Mouse (Mus musculus) retina, adult 2 months (tissue): ENCODE results near the gene Zfp771.

Experiments
- DNase-seq: peaks from one replicate; pipeline ENCODE4 v3.0.0-alpha.2; 2012; ENCODE audit warnings: low read depth, low spot score

Zfp771 gene

DNA sequence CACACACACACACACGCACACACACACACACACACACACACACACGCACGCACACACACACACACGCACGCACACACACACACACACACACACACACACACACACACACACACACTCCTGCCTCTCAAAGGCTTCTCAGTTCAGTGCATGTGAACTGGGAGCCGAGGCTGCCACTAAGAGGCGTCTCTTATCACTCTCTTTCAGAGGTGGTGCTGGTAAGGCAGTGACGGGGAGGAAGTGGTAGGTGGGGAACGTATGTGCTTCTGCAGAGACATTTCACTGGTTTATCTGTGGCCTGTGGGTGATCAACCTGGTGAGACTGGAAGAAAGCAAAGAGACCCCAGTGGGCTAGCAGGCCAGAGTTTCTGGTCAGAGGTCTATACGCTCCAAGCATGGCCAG lies 41.1 kb downstream of the Zfp771 start:
- DNase-seq, result no peak

GRCm38 (mm10) chr7:127287940-127288339 lies 43.9 kb downstream of the Zfp771 start:
- DNase-seq, result no peak

DNA sequence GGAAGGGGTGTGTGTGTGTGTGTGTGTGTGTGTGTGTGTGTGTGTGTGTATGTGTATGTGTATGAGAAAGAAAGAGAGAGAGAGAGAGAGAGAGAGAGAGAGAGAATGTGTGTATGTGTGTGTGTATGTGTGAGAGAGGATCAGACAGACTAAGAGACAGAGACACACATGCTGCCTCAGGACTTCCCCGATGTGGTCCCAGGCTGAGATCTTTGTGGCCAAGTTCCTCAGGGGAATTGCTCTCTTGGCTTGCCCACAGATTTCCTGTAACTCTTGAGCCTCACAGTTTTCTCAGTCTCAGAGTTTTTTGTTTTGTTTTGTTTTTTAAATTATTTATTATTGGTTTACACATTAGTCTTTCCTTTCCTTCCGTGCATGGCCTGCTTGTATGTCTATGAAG lies 45.2 kb downstream of the Zfp771 start:
- no peak for DNase-seq

DNA sequence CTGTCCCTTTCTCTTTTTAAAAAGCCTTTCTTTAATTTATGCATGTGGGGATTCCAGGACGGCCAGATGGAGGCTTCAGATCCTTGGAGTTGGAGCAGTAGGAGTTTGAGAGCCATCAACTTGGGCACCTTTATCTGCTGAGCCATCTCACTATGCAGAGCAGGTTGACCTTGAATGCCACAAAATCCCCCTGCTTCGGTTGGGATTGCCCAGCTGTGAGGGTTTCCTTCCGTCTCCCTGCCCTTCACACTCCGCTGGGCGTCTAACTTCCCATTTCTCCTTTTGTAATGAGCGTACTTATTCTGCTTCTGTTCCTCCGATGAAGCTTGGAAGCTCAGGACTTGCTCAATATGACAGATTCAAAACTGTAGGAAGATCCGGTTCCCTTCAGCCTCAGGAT lies 46.1 kb downstream of the Zfp771 start:
- DNase-seq, result no peak

DNA sequence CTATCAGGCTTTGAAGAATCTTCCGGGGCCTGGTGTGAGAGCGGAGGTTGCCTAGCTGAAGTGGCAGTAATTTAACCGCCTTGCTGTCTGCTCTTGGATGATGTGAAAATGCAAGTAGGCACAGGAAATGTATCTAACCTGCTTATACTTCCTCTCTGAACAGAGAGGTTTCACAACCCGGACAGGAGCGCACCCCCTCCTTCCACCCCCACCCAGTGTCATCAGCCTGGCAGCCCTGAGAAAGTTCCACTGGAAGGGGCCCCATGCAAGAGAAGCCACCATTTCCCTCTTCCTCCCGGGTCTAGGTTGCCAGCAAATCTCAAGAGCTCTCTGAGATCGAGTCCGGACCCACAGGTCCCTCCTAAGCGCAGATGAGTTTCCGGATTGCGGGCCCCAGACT lies 52.0 kb downstream of the Zfp771 start, which contains the start of gene Itgal:
TSS of gene Itgal (plus strand) at position 163 of the 400 bp plus-strand sequence.
- no peak for DNase-seq

DNA sequence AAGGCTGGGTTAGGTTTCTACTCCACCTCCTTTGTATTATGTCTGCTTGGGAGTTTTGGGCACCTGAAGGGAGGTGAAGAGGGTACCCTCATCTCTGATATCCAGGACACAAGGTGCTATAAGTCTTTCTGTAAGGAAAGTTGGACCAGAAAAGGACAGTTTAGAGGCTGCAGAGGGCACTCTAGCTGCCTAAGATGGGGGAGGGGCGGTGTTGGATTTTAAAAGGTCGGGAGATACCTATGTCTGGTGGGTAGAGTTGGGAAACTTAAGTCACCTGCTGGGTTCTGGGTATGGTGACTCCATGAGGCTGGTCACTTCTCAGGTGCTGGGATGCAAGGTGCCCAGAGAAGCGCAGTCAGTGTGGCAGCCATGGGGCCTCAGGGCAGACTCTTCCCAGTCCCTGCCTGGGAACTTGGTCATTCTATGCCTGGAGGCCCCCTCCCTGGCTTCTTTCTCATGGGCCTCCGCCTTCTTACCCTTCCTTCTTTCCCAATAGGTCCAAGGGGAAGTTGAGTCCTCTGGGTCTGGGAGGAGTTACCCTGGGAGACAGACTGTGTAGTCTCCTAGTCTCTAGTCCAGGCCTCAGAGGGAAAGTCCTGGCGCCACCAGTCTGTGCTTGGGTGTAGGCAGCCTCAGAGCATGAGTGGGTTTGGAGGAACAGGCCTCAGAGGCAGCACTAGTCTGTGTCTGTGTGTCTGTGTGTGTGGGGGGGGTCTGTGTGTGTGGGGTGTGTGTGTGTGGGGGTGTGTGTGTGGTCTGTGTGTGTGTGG lies 52.9 kb downstream of the Zfp771 start:
- DNase-seq, result no peak

DNA sequence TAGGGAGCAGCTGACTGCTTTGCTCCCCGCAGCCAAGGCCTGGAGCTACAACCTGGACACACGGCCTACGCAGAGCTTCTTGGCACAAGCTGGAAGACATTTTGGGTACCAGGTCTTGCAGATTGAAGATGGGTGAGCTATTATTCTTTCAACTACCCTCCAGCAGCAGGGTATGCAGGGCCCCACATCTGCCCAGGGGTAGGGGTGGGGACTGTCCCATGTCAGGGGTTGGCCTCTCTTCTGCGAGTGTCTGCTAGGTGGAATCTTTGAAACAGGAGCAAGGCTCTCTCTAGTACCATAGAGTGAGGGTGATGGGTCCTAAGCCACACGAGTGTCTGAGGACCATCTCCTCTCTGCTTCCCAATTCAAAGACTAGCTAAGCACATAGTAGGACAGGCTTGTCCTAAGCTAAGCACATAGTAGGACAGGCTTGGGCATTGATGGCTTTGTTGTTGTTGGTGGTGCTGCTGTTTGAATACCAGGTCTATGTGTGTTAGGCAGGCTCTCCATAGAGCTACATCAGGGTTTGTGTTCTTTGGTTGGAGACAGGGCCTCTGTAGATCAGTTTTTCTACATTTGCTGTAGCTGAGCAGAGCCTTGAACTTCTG lies 53.6 kb downstream of the Zfp771 start:
- DNase-seq, result no peak
